Mouse (Mus musculus) lung, postnatal 4 days (tissue): ENCODE measurements around the gene Rpl10-ps3.

ENCODE experiments used
- DNase-seq, 2 experiments: peaks; one replicate each; pipeline ENCODE4 v3.0.0; 2021

Rpl10-ps3 gene

DNA sequence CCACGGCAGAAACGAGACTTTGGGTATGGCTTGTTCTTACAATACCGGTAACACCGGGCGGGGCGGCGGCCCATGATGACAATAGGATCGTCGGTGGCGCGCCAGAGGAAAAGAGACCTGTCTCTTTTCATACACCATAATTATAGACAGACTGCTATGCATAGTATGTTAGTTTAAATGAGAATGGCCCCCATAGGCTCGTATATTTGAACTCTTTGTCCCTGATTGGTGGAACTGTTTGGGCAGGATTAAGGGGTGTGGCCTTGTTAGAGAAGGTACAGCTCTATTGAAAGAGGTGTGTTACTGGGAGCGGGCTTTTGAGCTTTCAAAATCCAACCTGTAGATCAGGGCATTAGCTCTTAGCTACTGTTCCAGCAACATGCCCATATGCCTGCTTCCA lies at the start of gene Rpl10-ps3:
Gene Rpl10-ps3 (minus strand): TSS at position 101 of the 400 bp plus-strand sequence.
- DNase-seq, result no peak

- no peak for DNase-seq
Measured at GRCm38 (mm10) chr9:50375598-50375997, 30.8 kb upstream of the Rpl10-ps3 start.

DNA sequence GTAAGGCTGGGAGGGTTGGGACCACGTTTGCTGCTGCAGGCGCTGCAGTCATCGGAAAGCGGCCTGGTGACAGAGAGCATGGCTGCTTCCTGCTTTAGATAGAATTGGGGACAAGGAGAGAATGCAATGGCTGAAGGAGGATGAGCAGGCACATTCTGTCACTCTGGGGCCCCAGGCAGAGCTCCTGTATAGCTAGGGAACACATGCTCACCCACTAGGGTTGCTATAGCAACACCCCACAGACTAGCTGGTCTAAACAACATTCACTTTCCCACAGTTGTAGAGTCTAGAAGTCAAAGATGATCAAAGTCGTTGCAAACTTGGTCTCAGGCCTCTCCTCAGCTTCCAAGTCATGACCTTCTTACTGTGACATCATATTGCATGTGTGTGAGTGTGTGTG lies 29.9 kb upstream of the Rpl10-ps3 start:
- DNase-seq, result no peak

DNA sequence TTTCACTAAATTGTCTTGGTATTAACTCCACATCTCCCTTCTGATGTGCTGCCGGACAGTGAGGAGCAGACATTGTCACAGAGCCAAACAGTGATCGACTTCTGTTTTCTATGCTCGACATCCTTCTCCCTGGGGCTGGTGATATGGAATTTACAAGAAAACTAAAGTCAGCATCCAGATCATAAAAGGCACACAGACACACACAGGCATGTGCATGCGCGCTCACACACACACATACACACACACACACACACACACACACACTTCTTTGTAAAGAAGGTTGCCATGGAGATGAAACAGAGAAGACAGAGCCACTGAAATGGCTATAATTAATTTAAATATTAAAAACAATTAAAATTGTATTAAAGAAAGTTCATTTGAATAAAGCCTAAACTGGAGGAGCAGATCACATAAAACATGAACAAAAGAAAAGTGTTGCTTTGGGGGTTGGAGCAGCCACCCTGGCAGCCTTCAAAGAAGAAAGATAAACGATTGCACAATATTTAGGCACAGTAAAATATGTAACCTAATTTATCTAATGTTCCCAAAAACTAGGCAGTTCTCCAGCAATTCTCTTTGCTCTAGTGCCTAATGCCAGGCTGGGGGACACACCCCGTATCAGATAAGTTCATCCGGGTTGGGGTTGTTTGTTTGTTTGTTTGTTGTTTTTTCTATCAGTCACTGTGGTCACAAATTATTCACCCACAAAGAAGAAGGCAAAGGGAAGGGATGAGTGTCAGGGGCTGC lies 24.0 kb upstream of the Rpl10-ps3 start:
- no peak for DNase-seq

DNA sequence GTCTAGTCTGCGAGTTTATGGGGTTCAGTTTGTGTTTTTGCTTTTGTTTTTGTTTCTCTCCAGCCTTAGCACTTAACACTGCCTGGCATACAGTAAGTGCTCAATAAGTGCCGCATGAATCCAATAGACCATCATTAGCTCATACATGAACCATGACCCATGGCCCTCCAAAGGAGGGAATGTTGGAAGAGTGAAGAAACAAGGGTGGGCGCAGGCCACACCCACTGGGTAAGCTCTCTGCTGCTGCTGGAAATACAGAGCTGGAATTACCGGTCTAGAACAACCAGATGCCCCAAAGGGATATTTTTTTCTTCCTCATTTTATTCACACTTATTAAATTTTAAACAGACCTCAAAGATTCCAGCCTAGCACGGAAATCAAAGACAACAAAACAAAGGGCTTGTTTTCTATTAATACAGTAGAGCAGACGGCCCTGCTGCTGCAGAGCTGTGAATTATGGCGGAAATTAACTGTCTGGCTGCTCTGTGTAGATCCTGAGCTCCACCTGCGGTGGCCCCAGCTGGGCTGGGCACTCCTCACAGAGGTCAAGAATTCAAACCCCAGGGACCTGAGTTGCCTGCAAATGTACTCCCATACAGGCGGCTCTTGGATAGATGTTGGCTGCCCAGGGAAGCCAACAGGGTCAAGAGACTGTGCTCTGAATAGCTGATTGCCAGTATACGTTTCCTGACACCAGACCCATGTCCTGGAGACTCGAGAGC lies 20.5 kb upstream of the Rpl10-ps3 start:
- no peak for DNase-seq

DNA sequence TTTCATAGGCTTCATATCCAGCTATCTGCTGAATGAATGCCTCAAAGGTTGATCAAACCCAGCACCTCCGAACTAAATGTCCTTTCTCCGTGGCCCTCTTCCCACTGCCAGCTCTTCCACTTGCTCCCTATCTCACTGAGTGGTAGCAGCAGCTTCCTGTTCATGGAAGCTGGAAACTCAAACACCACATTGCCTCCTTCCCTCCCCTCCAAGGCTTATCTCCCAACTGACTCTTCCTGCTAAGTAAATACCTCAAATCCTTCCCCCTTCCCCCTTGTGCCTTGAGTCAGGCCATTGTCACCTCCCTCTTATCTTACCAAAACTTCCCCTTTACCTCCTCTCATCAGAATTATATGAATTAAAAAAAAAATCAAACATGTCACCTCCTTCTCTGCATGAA lies 19.2 kb upstream of the Rpl10-ps3 start:
- no peak for DNase-seq

- no peak for DNase-seq
Measured at GRCm38 (mm10) chr9:50363259-50363658, 18.5 kb upstream of the Rpl10-ps3 start.

DNA sequence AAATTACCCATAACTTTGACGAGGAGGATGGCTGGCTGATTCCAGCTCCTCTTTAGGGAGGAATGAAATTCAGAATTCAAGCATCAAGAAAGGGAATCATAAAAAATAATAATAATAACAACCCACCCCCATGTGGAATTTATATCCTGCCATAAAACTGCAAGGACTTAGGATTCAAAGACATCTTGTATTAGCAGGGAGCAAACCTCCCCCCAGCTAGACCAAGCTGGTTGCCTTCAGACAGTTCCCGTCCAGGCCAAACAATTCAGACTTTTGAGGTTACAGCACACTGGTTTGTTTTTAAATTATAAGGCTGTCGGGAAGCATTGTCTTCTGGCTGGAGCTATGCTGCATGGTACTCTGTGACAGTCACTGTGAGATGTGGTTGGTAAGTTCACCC lies 17.8 kb upstream of the Rpl10-ps3 start:
- no peak for DNase-seq

GRCm38 (mm10) chr9:50360370-50360769 lies 15.6 kb upstream of the Rpl10-ps3 start:
- DNase-seq, result no peak

- DNase-seq, result no peak
Measured at GRCm38 (mm10) chr9:50357331-50357730, 12.6 kb upstream of the Rpl10-ps3 start.

DNA sequence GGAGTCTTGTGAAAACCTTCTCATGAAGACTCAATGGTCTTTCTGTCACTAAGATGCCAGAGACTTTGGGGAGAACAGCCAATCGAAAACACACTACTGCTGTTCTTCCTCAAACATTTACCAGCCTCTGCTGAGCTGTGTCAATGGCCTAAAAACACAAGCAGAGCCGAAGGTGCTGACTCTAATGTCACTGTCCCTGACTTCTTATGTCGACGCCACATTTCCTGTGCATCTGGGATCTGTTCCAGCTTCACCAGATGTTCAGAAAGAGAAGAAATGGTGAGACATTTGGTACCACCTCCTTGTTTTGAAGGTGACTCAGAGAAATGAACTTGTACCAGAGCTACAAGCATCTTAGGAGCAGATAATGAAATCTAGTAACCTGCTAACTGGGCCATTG lies 7.0 kb upstream of the Rpl10-ps3 start:
- DNase-seq, result no peak

- DNase-seq, result no peak
Measured at GRCm38 (mm10) chr9:50350571-50350970, 5.8 kb upstream of the Rpl10-ps3 start.

DNA sequence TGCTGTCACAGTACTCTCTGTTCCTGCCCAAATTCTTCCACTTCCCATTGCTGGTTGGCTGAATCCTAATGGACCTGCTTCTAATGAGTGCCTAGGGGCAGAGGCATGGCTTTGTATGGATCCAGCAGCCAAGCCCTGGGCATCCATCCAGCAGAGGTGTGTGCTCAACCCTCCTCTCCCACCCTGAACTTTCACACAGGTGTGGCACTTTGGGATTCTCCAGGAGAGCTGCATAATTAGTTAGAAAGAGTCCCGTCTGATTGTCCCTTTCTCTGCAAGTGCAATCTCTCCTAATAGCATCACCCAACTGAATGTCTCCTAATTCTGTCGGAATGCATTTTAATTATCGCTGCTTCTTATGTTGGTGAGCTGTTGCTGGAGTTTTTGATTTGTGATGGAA lies 4.4 kb upstream of the Rpl10-ps3 start:
- no peak for DNase-seq

GRCm38 (mm10) chr9:50348256-50348655 lies 3.5 kb upstream of the Rpl10-ps3 start:
- no peak for DNase-seq

GRCm38 (mm10) chr9:50335539-50336325 lies 9.0 kb downstream of the Rpl10-ps3 start:
- no peak for DNase-seq

DNA sequence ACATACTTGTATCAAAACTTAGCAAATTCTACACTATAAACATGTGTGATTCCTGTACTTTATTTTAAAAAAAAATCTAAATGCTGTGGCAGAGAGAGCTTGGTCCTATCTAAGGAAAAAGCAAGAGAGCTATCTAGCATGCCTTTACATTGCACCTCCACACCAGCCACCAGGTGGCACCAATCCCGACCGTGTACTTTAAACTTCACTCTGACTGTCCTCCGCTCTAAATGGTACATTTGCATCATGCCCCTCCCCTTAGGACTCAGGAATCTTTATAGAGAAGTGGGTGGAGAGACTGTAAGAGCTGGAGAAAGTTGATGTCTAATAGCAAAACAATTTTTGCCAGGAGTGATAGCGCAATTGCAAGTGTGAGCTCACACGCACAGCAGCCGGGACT lies 11.4 kb downstream of the Rpl10-ps3 start:
- peak; percentile 27 to 59 for DNase-seq

DNA sequence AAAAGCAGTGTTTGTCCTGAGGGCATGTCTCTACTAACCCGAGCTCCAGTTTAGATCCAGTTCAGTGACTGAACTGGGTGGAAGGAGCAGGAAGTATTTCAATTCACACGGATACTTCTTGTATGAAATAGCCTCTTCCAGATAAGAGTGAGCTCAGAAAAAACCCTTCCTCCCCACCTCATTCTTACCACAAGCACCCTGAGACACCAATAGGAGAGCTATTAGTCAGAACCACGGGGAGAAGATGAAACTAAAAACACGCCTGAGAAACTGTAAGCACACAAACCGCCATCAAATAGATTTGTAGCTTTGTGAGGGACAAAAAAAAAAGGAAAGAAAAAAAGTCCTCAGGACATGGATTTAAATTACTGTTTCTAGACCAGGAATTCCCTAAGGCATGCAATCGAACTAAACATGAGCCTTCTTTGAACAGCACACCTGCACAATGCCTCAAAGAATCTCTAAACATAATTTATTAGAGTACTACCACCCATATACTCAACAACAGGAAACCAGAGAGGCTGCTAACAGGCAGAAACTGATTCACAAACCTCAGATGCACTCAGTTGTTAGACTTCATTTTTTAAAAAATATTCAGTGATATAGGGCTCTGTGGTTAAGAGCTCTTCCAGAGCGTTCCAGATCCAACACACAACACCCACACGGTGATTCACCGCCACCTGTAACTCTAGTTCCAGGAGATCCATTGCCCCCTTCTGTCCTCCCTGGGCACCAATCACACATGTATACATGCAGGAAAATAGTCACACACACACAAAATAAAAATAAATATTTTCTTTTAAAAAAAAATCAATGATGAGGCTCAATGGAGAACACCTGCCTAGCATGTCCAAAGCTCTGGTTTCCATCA lies 20.2 kb downstream of the Rpl10-ps3 start:
- no peak for DNase-seq

DNA sequence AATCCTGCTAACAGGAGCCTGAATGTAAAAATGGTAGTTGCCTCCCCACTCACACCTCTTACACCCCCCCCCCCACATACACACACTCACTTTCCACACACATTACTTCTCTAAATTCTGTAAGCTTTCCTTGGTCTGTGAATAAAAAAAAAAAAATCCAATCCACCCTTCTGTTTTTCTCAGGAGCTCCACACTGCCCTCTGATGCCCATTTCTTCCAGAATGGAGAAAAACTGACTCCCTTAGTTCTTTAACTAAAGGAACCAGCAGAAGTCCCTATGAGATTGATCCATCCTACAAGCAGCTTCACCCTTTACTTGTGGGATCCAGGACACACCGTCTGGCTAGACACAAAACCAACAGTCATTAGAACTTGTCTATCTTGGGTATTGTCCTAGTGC lies 24.0 kb downstream of the Rpl10-ps3 start:
- no peak for DNase-seq

GRCm38 (mm10) chr9:50319506-50319905 lies 25.3 kb downstream of the Rpl10-ps3 start:
- no peak for DNase-seq

- no peak for DNase-seq
Measured at GRCm38 (mm10) chr9:50317299-50317698, 27.5 kb downstream of the Rpl10-ps3 start.

GRCm38 (mm10) chr9:50315650-50316049 lies 29.1 kb downstream of the Rpl10-ps3 start:
- no peak for DNase-seq

DNA sequence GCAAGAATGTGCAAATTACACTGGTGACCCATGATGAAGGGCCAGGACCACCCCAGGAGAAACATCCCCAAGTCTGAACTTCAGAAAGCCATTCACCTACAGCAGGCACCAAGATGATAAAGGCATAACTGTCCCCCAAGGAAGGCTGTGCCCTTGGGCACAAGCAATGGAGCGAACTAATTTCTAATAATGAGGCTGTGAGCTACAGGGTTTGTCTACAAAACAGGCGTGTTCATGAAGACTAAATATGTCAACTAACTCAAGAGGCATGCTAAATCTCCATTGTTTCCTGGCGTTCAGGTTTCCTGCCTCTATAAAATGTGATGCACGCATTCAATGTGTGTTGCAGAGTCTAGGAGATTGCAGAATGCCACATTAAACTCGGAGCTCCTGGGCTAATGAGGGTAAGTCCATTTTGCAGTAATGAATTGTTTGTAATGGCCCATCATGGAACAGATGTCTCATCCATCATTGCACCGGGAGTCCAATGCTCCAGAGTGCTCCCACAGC lies 33.7 kb downstream of the Rpl10-ps3 start:
- DNase-seq, result no peak
